Mouse (Mus musculus) heart, embryonic 10.5 days (tissue): ENCODE measurements around the gene Timp3. TPM values are rescaled to one million over a fixed set of nuclear protein-coding genes. Genes with fewer than 3 reads are reported as not detected.
A peak's percentile ranks its signal among the peaks of the same experiment; 100 is the strongest.

Experiments used
- DNase-seq: peaks from one replicate; pipeline ENCODE4 v3.0.0-alpha.2; 2017; ENCODE audit warnings: low spot score
- H3K27ac ChIP-seq: fragments of 300-500 bp; sonication (generic); 2 replicates; pipeline ENCODE4 v1.5.1; 2016; ENCODE audit warnings: mild to moderate bottlenecking
- H3K27me3 ChIP-seq: fragments of 300-500 bp; sonication (generic); 2 replicates; pipeline ENCODE4 v1.6.1; 2016; ENCODE audit warnings: mild to moderate bottlenecking; ENCODE audit not compliant: poor library complexity, insufficient read depth, severe bottlenecking
- H3K36me3 ChIP-seq: fragments of 300-500 bp; sonication (generic); 2 replicates; pipeline ENCODE4 v1.6.1; 2016; ENCODE audit warnings: mild to moderate bottlenecking, moderate library complexity
- H3K4me1 ChIP-seq: fragments of 300-500 bp; sonication (generic); 2 replicates; pipeline ENCODE4 v1.6.1; 2016; ENCODE audit warnings: mild to moderate bottlenecking
- H3K4me3 ChIP-seq: fragments of 300-500 bp; sonication (generic); 2 replicates; pipeline ENCODE4 v1.5.1; 2016; ENCODE audit warnings: mild to moderate bottlenecking, moderate library complexity
- H3K9me3 ChIP-seq: fragments of 300-500 bp; sonication (generic); 2 replicates; pipeline ENCODE4 v1.6.1; 2016; ENCODE audit warnings: mild to moderate bottlenecking, moderate library complexity
- WGBS: fragments of 180-500 bp; shearing (Covaris S2); methylation state at CpG from one replicate; pipeline ENCODE4 v1.1.7; 2016; 5-methylcytosine and 5-hydroxymethylcytosine counted together
- polyA plus RNA-seq: library from polyadenylated mRNA; unstranded; fragments of >200 nt; fragmentation: Nextera tagmentation; extraction: Ambion mirVana; gene quantifications from 2 replicates; pipeline ENCODE4 v1.2.1, GENCODE M21; 2016

The Timp3 gene
- polyA plus RNA-seq, 1 experiment from 2014 or later = 44.7 TPM

GRCm38 (mm10) chr10:86279579-86280168 is 20.5 kb upstream of the Timp3 start:
- Histone ChIP-seq H3K4me3 (no peak overlapping the region), H3K36me3 (no peaks in the 10 kb centered on the region), H3K27me3 (peaks cover 17% of the 10 kb centered on the region; the same call in 1 of the 2 replicates), H3K4me1 (no peaks in the 10 kb centered on the region), H3K9me3 (no peaks in the 10 kb centered on the region), H3K27ac (no peak overlapping the region)
- no peak for DNase-seq
- WGBS = 81% methylated on average over 7 of the region's 7 CpGs

- H3K36me3 ChIP-seq = no peaks in the 10 kb centered on the region
- DNase-seq = no peak
- no peaks in the 10 kb centered on the region for H3K4me1 ChIP-seq
- 87% methylated on average over 8 of the region's 8 CpGs for WGBS
- no peak overlapping the region for H3K27ac ChIP-seq
- H3K4me3 ChIP-seq = no peak overlapping the region
- H3K9me3 ChIP-seq = no peaks in the 10 kb centered on the region
- H3K27me3 ChIP-seq = peaks cover 17% of the 10 kb centered on the region; the same call in 1 of the 2 replicates
Measured at GRCm38 (mm10) chr10:86281238-86281637, 18.9 kb upstream of the Timp3 start.

GRCm38 (mm10) chr10:86286508-86286907 is 13.7 kb upstream of the Timp3 start:
- no peak overlapping the region for H3K27ac ChIP-seq
- 91% methylated on average over 7 of the region's 7 CpGs for WGBS
- DNase-seq = no peak
- no peaks in the 10 kb centered on the region for H3K27me3 ChIP-seq
- no peaks in the 10 kb centered on the region for H3K36me3 ChIP-seq
- H3K4me3 ChIP-seq = no peak overlapping the region
- H3K4me1 ChIP-seq = no peaks in the 10 kb centered on the region
- no peaks in the 10 kb centered on the region for H3K9me3 ChIP-seq

- H3K4me3 ChIP-seq = no peak overlapping the region
- H3K4me1 ChIP-seq = peaks cover 5% of the 10 kb centered on the region; the same call in 1 of the 2 replicates
- no peaks in the 10 kb centered on the region for H3K9me3 ChIP-seq
- WGBS = 74% methylated on average over 8 of the region's 8 CpGs
- peaks cover 13% of the 10 kb centered on the region for H3K27me3 ChIP-seq
- no peak overlapping the region for H3K27ac ChIP-seq
- H3K36me3 ChIP-seq = no peaks in the 10 kb centered on the region
- no peak for DNase-seq
Measured at GRCm38 (mm10) chr10:86290109-86290771, 9.9 kb upstream of the Timp3 start.

- Histone ChIP-seq H3K27me3 (peaks cover 35% of the 10 kb centered on the region), H3K4me1 (peaks cover 16% of the 10 kb centered on the region), H3K9me3 (no peaks in the 10 kb centered on the region), H3K27ac (no peak overlapping the region), H3K36me3 (no peaks in the 10 kb centered on the region), H3K4me3 (no peak overlapping the region)
- no peak for DNase-seq
- 74% methylated on average over 1 of the region's 1 CpGs for WGBS
Measured at GRCm38 (mm10) chr10:86293880-86294279, 6.3 kb upstream of the Timp3 start.

- H3K27me3 ChIP-seq = peaks cover 35% of the 10 kb centered on the region
- H3K4me3 ChIP-seq = no peak overlapping the region
- no peak for DNase-seq
- H3K27ac ChIP-seq = 0 out of 2 replicates have a peak overlapping the region, but pooled peaks have one; percentile 32
- 56% methylated on average over 10 of the region's 10 CpGs for WGBS
- H3K9me3 ChIP-seq = no peaks in the 10 kb centered on the region
- H3K36me3 ChIP-seq = no peaks in the 10 kb centered on the region
- peaks cover 16% of the 10 kb centered on the region for H3K4me1 ChIP-seq
Measured at GRCm38 (mm10) chr10:86294599-86295365, 5.4 kb upstream of the Timp3 start.

DNA sequence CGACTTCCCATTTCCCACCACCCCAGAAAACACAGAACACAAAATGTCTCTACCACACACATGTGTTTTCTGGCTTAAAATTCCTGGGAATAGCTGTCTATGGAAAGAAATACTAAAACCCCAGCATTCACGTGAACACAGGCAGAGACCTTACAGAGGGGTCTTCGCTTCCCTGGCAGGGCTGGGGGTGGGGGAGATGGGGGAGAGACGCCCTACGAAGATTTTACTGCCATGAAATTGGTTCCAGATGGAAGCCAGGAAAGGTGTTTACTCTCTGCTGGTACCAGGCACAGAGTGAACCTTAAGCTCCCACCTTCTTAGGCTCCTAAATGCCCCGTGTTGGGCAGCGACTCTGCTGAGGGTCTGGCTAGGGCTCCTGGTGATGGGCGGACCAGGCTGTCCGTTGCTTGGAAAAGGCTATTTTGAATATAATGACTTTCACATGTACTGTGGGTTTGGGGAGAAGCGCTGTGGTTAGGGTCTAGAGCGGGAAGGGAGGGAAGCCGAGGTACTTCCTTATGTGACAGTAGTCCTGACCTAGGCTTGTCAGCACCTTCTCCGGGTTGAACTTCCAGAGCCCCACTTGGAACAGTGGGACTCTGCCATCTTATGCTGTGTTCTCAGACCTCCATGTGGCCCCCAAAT is 4.6 kb upstream of the Timp3 start:
- peak overlapping the region; percentile 63 for H3K27ac ChIP-seq
- DNase-seq = no peak
- peaks cover 35% of the 10 kb centered on the region for H3K27me3 ChIP-seq
- H3K9me3 ChIP-seq = no peaks in the 10 kb centered on the region
- peaks cover 19% of the 10 kb centered on the region for H3K4me1 ChIP-seq
- H3K36me3 ChIP-seq = no peaks in the 10 kb centered on the region
- 17% methylated on average over 13 of the region's 13 CpGs for WGBS
- peak overlapping the region; percentile 45 for H3K4me3 ChIP-seq

DNA sequence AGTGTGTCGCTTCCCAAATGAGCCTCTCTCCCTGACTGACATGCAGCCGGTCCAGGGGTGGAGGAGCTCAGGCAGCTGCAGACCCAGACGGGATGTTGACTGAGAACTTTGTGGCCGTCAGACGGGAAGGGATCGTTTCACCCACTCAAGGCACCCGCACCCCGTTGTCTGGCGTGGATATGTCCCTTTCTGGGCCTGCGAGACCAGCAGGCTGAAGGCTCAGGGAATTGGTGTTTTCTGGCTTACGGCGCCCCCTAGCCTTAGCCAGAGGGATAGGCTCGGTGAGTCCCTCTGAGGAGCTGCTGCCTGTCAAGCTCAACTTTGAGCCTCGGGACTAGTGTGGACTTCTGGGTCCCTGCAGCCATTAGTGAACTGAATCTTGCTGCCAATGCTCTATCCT is 4.1 kb upstream of the Timp3 start:
- no peaks in the 10 kb centered on the region for H3K9me3 ChIP-seq
- H3K27me3 ChIP-seq = peaks cover 35% of the 10 kb centered on the region
- peak overlapping the region; percentile 63 for H3K27ac ChIP-seq
- no peaks in the 10 kb centered on the region for H3K36me3 ChIP-seq
- DNase-seq = peak; percentile 88
- 4% methylated on average over 14 of the region's 14 CpGs for WGBS
- H3K4me3 ChIP-seq = peak overlapping the region; percentile 45
- peaks cover 19% of the 10 kb centered on the region for H3K4me1 ChIP-seq

- DNase-seq = no peak
- H3K4me3 ChIP-seq = no peak overlapping the region
- H3K9me3 ChIP-seq = no peaks in the 10 kb centered on the region
- H3K4me1 ChIP-seq = peaks cover 28% of the 10 kb centered on the region
- H3K36me3 ChIP-seq = no peaks in the 10 kb centered on the region
- peaks cover 35% of the 10 kb centered on the region for H3K27me3 ChIP-seq
- WGBS = 83% methylated on average over 2 of the region's 2 CpGs
- H3K27ac ChIP-seq = no peak overlapping the region
Measured at GRCm38 (mm10) chr10:86297307-86297706, 2.9 kb upstream of the Timp3 start.

GRCm38 (mm10) chr10:86298326-86298725 is 1.8 kb upstream of the Timp3 start:
- 63% methylated on average over 6 of the region's 6 CpGs for WGBS
- H3K27me3 ChIP-seq = peaks cover 35% of the 10 kb centered on the region
- DNase-seq = no peak

GRCm38 (mm10) chr10:86299795-86300194 is 377 bp upstream of the Timp3 start:
- Histone ChIP-seq H3K4me3 (peak overlapping the region; percentile 83), H3K27me3 (peaks cover 26% of the 10 kb centered on the region), H3K9me3 (no peaks in the 10 kb centered on the region), H3K36me3 (no peaks in the 10 kb centered on the region), H3K27ac (peak overlapping the region; percentile 90), H3K4me1 (peaks cover 45% of the 10 kb centered on the region)
- whole genome bisulfite sequencing = 26% methylated on average over 6 of the region's 6 CpGs
- no peak for DNase-seq

More at GRCm38 (mm10) chr10:86298326-86298725, 1.8 kb upstream of the Timp3 start:
- Histone ChIP-seq H3K4me3 (no peak overlapping the region), H3K27ac (no peak overlapping the region), H3K36me3 (no peaks in the 10 kb centered on the region), H3K4me1 (peaks cover 38% of the 10 kb centered on the region), H3K9me3 (no peaks in the 10 kb centered on the region)

GRCm38 (mm10) chr10:86301117-86301490 is 932 bp downstream of the Timp3 start:
- Histone ChIP-seq H3K4me3 (peak overlapping the region; percentile 83), H3K27me3 (peaks cover 17% of the 10 kb centered on the region), H3K27ac (peak overlapping the region; percentile 90), H3K9me3 (no peaks in the 10 kb centered on the region), H3K36me3 (no peaks in the 10 kb centered on the region), H3K4me1 (peaks cover 33% of the 10 kb centered on the region)
- no peak for DNase-seq
- WGBS = 1% methylated on average over 10 of the region's 10 CpGs
